Mouse (Mus musculus): ENCODE results near the gene Tmem260.
A peak's percentile ranks its signal among the peaks of the same experiment; 100 is the strongest.

The Tmem260 gene

GRCm38 (mm10) chr14:48482762-48483161 lies 36.8 kb downstream of the Tmem260 start:
- DNase-seq, result no peak

GRCm38 (mm10) chr14:48493896-48494295 lies 48.0 kb downstream of the Tmem260 start:
- DNase-seq, result peak; percentile 63 to 67

- no peak for DNase-seq
These were observed 56.6 kb downstream of the Tmem260 start for GRCm38 (mm10) chr14:48502573-48502972.

GRCm38 (mm10) chr14:48503691-48504565 lies 58.0 kb downstream of the Tmem260 start:
- DNase-seq, result peak; percentile 34 to 47

GRCm38 (mm10) chr14:48504566-48504950 lies 58.6 kb downstream of the Tmem260 start:
- DNase-seq, result no peak

- DNase-seq, result no peak
These were observed 59.7 kb downstream of the Tmem260 start for GRCm38 (mm10) chr14:48505606-48506005.

GRCm38 (mm10) chr14:48507376-48507775 lies 61.5 kb downstream of the Tmem260 start:
- DNase-seq, result peak in 1 of 2 experiments; percentile 23

- no peak for DNase-seq
These were observed 63.2 kb downstream of the Tmem260 start for GRCm38 (mm10) chr14:48509131-48509530.

- DNase-seq, result no peak
These were observed 67.3 kb downstream of the Tmem260 start for GRCm38 (mm10) chr14:48513098-48513823.

- DNase-seq, result no peak
These were observed 68.0 kb downstream of the Tmem260 start for GRCm38 (mm10) chr14:48513824-48514493.

GRCm38 (mm10) chr14:48514620-48515019 lies 68.7 kb downstream of the Tmem260 start:
- DNase-seq, result peak; percentile 61 to 77

GRCm38 (mm10) chr14:48515538-48515937 lies 69.6 kb downstream of the Tmem260 start:
- DNase-seq, result peak; percentile 47 to 63

GRCm38 (mm10) chr14:48523361-48523760 lies 77.4 kb downstream of the Tmem260 start:
- DNase-seq, result peak; percentile 17 to 22

GRCm38 (mm10) chr14:48524135-48524534 lies 78.2 kb downstream of the Tmem260 start:
- DNase-seq, result peak; percentile 74 to 84

GRCm38 (mm10) chr14:48525055-48525454 lies 79.1 kb downstream of the Tmem260 start:
- no peak for DNase-seq

- no peak for DNase-seq
These were observed 84.7 kb downstream of the Tmem260 start for GRCm38 (mm10) chr14:48530629-48531028.

GRCm38 (mm10) chr14:48537795-48538766 lies 92.2 kb downstream of the Tmem260 start:
- peak; percentile 73 to 81 for DNase-seq

GRCm38 (mm10) chr14:48545166-48545565 lies 99.2 kb downstream of the Tmem260 start:
- DNase-seq, result no peak

GRCm38 (mm10) chr14:48546009-48546408 lies 100.1 kb downstream of the Tmem260 start:
- DNase-seq, result no peak

GRCm38 (mm10) chr14:48549703-48550102 lies 103.8 kb downstream of the Tmem260 start:
- no peak for DNase-seq

- DNase-seq, result no peak
These were observed 107.3 kb downstream of the Tmem260 start for GRCm38 (mm10) chr14:48553216-48553615.

- DNase-seq, result no peak
These were observed 107.8 kb downstream of the Tmem260 start for GRCm38 (mm10) chr14:48553754-48554153.
